Mouse (Mus musculus) heart, adult 2 months (tissue): Measurements from ENCODE around the gene Lsm14a. TPM values are rescaled to one million over a fixed set of nuclear protein-coding genes. Genes with fewer than 3 reads are reported as not detected.
A peak's percentile ranks its signal among the peaks of the same experiment; 100 is the strongest.

Experiments used
- DNase-seq, 2 experiments: peaks; one replicate each; pipeline ENCODE4 v3.0.0; 2021
- H3K27ac ChIP-seq: fragments of 200-600 bp; 2 replicates; pipeline ENCODE4 v1.8.1; 2022
- H3K27me3 ChIP-seq: fragments of 200-500 bp; 2 replicates; pipeline ENCODE4 v1.6.1; 2012; ENCODE audit warnings: mild to moderate bottlenecking, low read length, inconsistent platforms, mixed read lengths; ENCODE audit not compliant: control insufficient read depth, insufficient read depth
- H3K36me3 ChIP-seq: fragments of 200-500 bp; 2 replicates; pipeline ENCODE4 v1.6.1; 2012; ENCODE audit warnings: low read length, inconsistent platforms; ENCODE audit not compliant: control insufficient read depth, insufficient read depth
- H3K4me1 ChIP-seq: fragments of 200-500 bp; 2 replicates; pipeline ENCODE4 v1.6.1; 2011; ENCODE audit warnings: low read length; ENCODE audit not compliant: control insufficient read depth, insufficient read depth
- H3K4me3 ChIP-seq: fragments of 200-600 bp; 2 replicates; pipeline ENCODE4 v1.8.1; 2022
- H3K79me2 ChIP-seq: fragments of 200-500 bp; replicated peaks from 2 replicates; pipeline ENCODE4 v1.6.1; 2012; ENCODE audit warnings: mild to moderate bottlenecking, inconsistent platforms, low read length, moderate library complexity, mixed read lengths; ENCODE audit not compliant: control insufficient read depth, insufficient read depth
- H3K9ac ChIP-seq: fragments of 200-500 bp; 2 replicates; pipeline ENCODE4 v1.6.1; 2012; ENCODE audit warnings: low read depth, mild to moderate bottlenecking, control low read depth, inconsistent platforms, low read length, mixed read lengths
- CTCF ChIP-seq: fragments of 200-600 bp; IDR thresholded peaks from 2 replicates; pipeline ENCODE4 v1.8.1; 2022; ENCODE audit warnings: antibody characterized with exemption, mild to moderate bottlenecking, moderate library complexity
- EP300 ChIP-seq: fragments of 200-500 bp; IDR thresholded peaks from 2 replicates; pipeline ENCODE4 v1.6.1; 2011; ENCODE audit warnings: low read depth, low read length, control low read depth; ENCODE audit not compliant: insufficient read depth
- POLR2A ChIP-seq: fragments of 200-500 bp; IDR thresholded peaks from 2 replicates; pipeline ENCODE4 v1.6.1; 2011; ENCODE audit warnings: mild to moderate bottlenecking, low read depth, low read length, control low read depth; ENCODE audit not compliant: insufficient read depth
- WGBS: fragments of 180-500 bp; shearing (Covaris S2); methylation state at CpG from one replicate; pipeline ENCODE4 v1.1.7; 2018; 5-methylcytosine and 5-hydroxymethylcytosine counted together
- intact Hi-C: fragments of 180-260 bp; cut with DNase I; formaldehyde crosslinking; loops from one replicate; pipeline ENCODE4 v1.15.1; 2025
- polyA plus RNA-seq: library from polyadenylated mRNA; depleted of rRNA; stranded (reverse); fragments of >200 nt; gene quantifications from 2 replicates; pipeline ENCODE4 v1.2.3, GENCODE M21; 2012
- total RNA-seq, 2 experiments: library from RNA; stranded (reverse); gene quantifications; 2 replicates each; pipeline ENCODE4 v1.2.3; 2021

The Lsm14a gene
- total and polyA plus RNA-seq, 3 experiments: 42.9 to 88.3 (median 86.9) TPM

DNA sequence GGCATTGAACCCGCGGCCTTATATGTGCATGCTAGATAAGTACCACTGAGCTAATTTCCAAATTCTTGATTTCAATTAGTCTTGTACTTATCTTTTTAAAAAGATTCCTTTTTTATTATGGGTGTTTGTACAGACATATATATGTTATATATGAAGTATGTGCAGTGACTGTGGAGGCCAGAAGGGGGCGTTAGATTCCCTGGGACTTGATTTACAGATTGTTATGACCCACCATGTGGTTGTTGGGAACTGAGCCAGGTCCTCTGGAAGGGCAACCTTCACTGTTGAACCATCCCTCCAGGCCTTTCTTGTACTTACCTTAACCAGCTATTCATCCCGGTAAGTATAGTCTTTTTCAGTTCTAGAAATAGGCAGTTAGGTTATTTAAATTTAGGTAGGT, 780 bp downstream of the Lsm14a start:
- intact Hi-C loops: loop anchor here (5.0 kb wide), 1 partner anchor 260 kb away; no protein-coding TSS in a partner anchor
- Histone ChIP-seq H3K36me3 (no peaks in the 10 kb centered on the region; the same call in 1 of the 2 replicates), H3K4me3 (no peak overlapping the region), H3K79me2 (no peaks in the 10 kb centered on the region), H3K9ac (no peak overlapping the region), H3K27ac (no peak overlapping the region), H3K4me1 (peaks cover 8% of the 10 kb centered on the region), H3K27me3 (no peaks in the 10 kb centered on the region)
- WGBS: 68% methylated on average over 4 of the region's 4 CpGs
- TF ChIP-seq POLR2A: no peak
- TF ChIP-seq CTCF: peak; percentile 30; the same call in 1 of the 2 replicates
- DNase-seq: no peak

DNA sequence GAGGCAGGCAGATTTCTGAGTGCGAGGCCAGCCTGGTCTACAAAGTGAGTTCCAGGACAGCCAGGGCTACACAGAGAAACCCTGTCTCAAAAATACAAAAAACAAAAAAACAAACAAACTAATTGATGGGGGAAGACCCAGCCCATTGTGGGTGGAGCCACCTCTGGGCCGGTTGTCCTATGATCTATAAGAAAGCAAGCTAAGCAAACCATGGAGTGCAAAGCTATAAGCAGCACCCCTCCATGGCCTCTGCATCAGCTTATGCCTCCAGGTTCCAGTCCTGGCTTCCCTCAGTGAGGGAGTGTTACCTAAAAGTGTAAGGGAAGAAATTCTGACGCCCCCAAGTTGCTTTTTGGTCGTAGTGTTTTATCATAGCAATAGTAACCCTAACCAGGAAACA, 1.4 kb downstream of the Lsm14a start:
- Histone ChIP-seq H3K79me2 (no peaks in the 10 kb centered on the region), H3K9ac (no peak overlapping the region), H3K36me3 (peaks cover 6% of the 10 kb centered on the region), H3K27ac (no peak overlapping the region), H3K4me1 (peaks cover 8% of the 10 kb centered on the region), H3K27me3 (no peaks in the 10 kb centered on the region), H3K4me3 (no peak overlapping the region)
- no peak for DNase-seq
- TF ChIP-seq CTCF (no peak), POLR2A (no peak), EP300 (no peak)
- intact Hi-C loops: loop anchor here (5.0 kb wide), 1 partner anchor 261 kb away; no protein-coding TSS in a partner anchor
- WGBS: 77% methylated on average over 4 of the region's 4 CpGs

DNA sequence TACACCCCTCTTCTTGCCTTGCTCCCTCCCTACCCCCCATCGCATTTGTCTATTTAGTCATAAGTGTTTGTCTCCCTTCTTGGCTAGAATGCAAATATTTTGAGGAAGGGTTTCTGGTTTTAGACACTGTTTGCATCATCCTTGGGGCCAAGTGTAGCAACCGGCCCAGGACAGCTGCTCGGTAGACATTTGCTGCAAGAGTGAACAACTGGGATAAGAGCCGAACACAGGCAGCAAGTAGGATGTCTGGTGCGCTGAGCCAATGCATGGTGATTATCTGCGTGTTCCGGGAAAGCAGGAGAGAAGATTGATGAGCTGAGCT, 2.3 kb downstream of the Lsm14a start:
- Histone ChIP-seq H3K4me3 (no peak overlapping the region), H3K27ac (peak overlapping the region; percentile 99), H3K36me3 (peaks cover 11% of the 10 kb centered on the region), H3K27me3 (no peaks in the 10 kb centered on the region), H3K9ac (no peak overlapping the region), H3K79me2 (no peaks in the 10 kb centered on the region), H3K4me1 (peaks cover 9% of the 10 kb centered on the region)
- TF ChIP-seq POLR2A: no peak
- no peak for TF ChIP-seq CTCF
- TF ChIP-seq EP300: no peak
- WGBS: 65% methylated on average over 7 of the region's 7 CpGs
- intact Hi-C loops: loop anchor here (5.0 kb wide), 1 partner anchor 262 kb away; no protein-coding TSS in a partner anchor
- DNase-seq: peak; percentile 37 to 52

DNA sequence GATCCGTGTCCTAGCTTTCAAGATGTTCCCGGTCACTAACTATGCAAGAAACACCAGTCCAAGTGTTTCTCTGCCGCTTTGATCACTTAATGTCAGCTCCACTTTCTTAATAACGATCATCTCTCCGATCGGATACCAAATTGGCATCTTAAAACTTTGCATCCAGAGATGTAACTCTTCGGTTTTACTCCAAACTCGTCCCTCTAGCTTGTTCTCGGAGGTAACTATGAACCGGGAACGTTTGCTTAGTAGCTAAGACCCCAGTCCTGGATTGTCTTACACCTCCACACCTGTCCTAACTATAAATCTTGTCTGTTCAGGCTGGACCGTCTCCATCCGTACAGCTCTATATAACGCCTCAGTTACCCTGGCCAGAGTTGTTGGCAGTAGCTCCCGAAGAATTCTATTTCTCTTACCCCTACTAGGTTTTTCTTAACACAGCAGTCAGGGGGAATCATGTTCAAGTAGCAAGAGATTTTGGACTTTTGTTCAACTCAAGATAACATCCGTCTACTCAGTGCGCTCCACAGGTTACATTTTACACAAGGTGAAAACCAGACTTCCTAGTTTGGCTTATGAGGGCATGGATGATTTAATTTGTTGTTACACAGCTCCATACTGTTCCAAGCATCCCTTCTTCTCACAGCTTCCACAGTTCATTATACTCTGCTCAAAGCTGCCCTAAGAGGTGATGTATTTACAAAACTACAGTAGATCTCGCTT, 2.8 kb downstream of the Lsm14a start:
- H3K9ac ChIP-seq: peak overlapping the region; percentile 94
- H3K4me3 ChIP-seq: peak overlapping the region; percentile 95
- peak overlapping the region; percentile 99 for H3K27ac ChIP-seq
- H3K79me2 ChIP-seq: no peaks in the 10 kb centered on the region
- 5% methylated on average over 18 of the region's 18 CpGs for WGBS
- intact Hi-C loops: loop anchor here (5.0 kb wide), 1 partner anchor 262 kb away; no protein-coding TSS in a partner anchor
- no peaks in the 10 kb centered on the region for H3K27me3 ChIP-seq
- peaks cover 10% of the 10 kb centered on the region for H3K4me1 ChIP-seq
- DNase-seq: peak in 1 of 2 experiments; percentile 35
- no peak for TF ChIP-seq EP300
- TF ChIP-seq CTCF: no peak
- no peak for TF ChIP-seq POLR2A
- peaks cover 13% of the 10 kb centered on the region for H3K36me3 ChIP-seq

DNA sequence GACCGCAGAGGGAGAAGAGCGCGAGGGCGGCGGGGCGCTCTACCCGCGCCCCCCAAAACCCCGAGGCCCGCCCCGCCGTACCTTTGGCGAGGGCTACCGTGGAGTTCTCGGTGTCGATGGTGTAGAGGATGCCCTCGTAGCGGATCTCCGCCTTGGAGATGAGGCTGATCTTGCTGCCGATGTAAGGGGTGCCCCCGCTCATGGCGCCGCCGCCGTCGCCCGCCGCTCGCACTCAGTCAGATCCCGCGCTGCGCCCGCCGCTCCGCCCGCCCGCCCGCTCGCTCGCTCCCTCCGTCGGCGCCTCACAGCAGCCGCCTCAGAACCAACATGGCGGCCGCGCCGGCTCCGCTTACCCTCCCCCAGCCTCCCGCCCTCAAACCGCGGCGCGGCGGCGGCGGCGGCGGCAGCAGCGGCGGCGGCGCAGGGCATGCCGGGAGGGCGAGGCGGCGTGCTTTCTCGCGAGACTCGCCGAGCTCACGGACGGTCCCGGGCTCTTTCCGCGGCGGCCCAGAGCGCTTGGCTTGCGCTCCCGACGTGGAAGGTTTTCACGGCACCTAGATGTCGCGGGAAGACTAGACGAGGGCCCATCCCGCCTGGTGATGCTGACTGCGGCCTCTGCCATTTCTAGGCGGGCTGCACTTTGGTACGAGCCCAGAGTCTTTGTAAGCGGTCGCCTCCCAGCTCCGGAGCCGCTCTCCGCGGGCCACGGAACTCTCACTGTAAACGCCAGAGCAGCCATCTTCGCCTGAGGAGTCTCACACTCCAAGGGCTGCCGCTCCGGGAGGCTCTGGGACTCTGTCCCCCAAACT, 3.6 kb downstream of the Lsm14a start:
- intact Hi-C loops: loop anchor here (5.0 to 10.0 kb wide), 2 partner anchors 225 to 263 kb away; partner anchors contain the start of gene Uba2
- Histone ChIP-seq H3K4me3 (peak overlapping the region; percentile 95), H3K27ac (peak overlapping the region; percentile 99), H3K9ac (peak overlapping the region; percentile 98), H3K79me2 (no peaks in the 10 kb centered on the region), H3K4me1 (peaks cover 10% of the 10 kb centered on the region), H3K36me3 (peaks cover 14% of the 10 kb centered on the region), H3K27me3 (no peaks in the 10 kb centered on the region)
- under 1% methylated on average over 99 of the region's 100 CpGs for WGBS
- DNase-seq: peak; percentile 97 to 98
- peak; percentile 72; the same call in 1 of the 2 replicates for TF ChIP-seq EP300
- TF ChIP-seq POLR2A: peak; percentile 99
- no peak for TF ChIP-seq CTCF
